Mouse (Mus musculus): ENCODE results near the gene Pde7b.

Gene Pde7b

GRCm38 (mm10) chr10:20493826-20494455 lies 230.9 kb downstream of the Pde7b start:
- no peak for DNase-seq (ENCODE audit: low read depth, low spot score)

GRCm38 (mm10) chr10:20492216-20492964 lies 232.5 kb downstream of the Pde7b start:
- DNase-seq (ENCODE audit: low read depth, low spot score), result no peak

- no peak for DNase-seq (ENCODE audit: low read depth, low spot score)
Measured at GRCm38 (mm10) chr10:20490775-20491174, 234.1 kb downstream of the Pde7b start.

GRCm38 (mm10) chr10:20490281-20490680 lies 234.6 kb downstream of the Pde7b start:
- DNase-seq (ENCODE audit: low read depth, low spot score), result no peak

- no peak for DNase-seq (ENCODE audit: low read depth, low spot score)
Measured at GRCm38 (mm10) chr10:20486461-20487253, 238.2 kb downstream of the Pde7b start.

GRCm38 (mm10) chr10:20485816-20486215 lies 239.1 kb downstream of the Pde7b start:
- no peak for DNase-seq (ENCODE audit: low read depth, low spot score)

- no peak for DNase-seq (ENCODE audit: low read depth, low spot score)
Measured at GRCm38 (mm10) chr10:20479481-20479880, 245.4 kb downstream of the Pde7b start.

- no peak for DNase-seq (ENCODE audit: low read depth, low spot score)
Measured at GRCm38 (mm10) chr10:20478456-20478855, 246.4 kb downstream of the Pde7b start.

GRCm38 (mm10) chr10:20474831-20475230 lies 250.0 kb downstream of the Pde7b start:
- no peak for DNase-seq (ENCODE audit: low read depth, low spot score)

GRCm38 (mm10) chr10:20474036-20474435 lies 250.8 kb downstream of the Pde7b start:
- DNase-seq (ENCODE audit: low read depth, low spot score), result no peak

GRCm38 (mm10) chr10:20473505-20473904 lies 251.4 kb downstream of the Pde7b start:
- no peak for DNase-seq (ENCODE audit: low read depth, low spot score)

- no peak for DNase-seq (ENCODE audit: low read depth, low spot score)
Measured at GRCm38 (mm10) chr10:20472007-20472406, 252.9 kb downstream of the Pde7b start.

GRCm38 (mm10) chr10:20464631-20465030 lies 260.2 kb downstream of the Pde7b start:
- DNase-seq (ENCODE audit: low read depth, low spot score), result no peak

- no peak for DNase-seq (ENCODE audit: low read depth, low spot score)
Measured at GRCm38 (mm10) chr10:20463941-20464340, 260.9 kb downstream of the Pde7b start.

- DNase-seq (ENCODE audit: low read depth, low spot score), result no peak
Measured at GRCm38 (mm10) chr10:20462596-20462995, 262.3 kb downstream of the Pde7b start.

GRCm38 (mm10) chr10:20459657-20460350 lies 265.1 kb downstream of the Pde7b start:
- no peak for DNase-seq (ENCODE audit: low read depth, low spot score)

GRCm38 (mm10) chr10:20459160-20459559 lies 265.7 kb downstream of the Pde7b start:
- DNase-seq (ENCODE audit: low read depth, low spot score), result no peak

- DNase-seq (ENCODE audit: low read depth, low spot score), result no peak
Measured at GRCm38 (mm10) chr10:20454387-20455065, 270.4 kb downstream of the Pde7b start.

- DNase-seq (ENCODE audit: low read depth, low spot score), result no peak
Measured at GRCm38 (mm10) chr10:20437428-20437827, 287.4 kb downstream of the Pde7b start.

GRCm38 (mm10) chr10:20437021-20437420 lies 287.9 kb downstream of the Pde7b start:
- no peak for DNase-seq (ENCODE audit: low read depth, low spot score)

GRCm38 (mm10) chr10:20435913-20436312 lies 289.0 kb downstream of the Pde7b start:
- no peak for DNase-seq (ENCODE audit: low read depth, low spot score)
